Mouse (Mus musculus) frontal cortex, postnatal 14 days (tissue): ENCODE data around the gene C3.

ENCODE experiments used
- DNase-seq, 2 experiments: peaks; one replicate each; pipeline ENCODE4 v3.0.0; 2022; ENCODE audit warnings: low spot score in 2 of 2

Gene C3

GRCm38 (mm10) chr17:57249186-57250181 lies 21.5 kb upstream of the C3 start, which contains the start of gene Trip10:
TSS of gene Trip10 (plus strand) at chr17:57249455.
- DNase-seq: peak; percentile 78 to 86

- no peak for DNase-seq
Measured at GRCm38 (mm10) chr17:57248771-57249170, 20.8 kb upstream of the C3 start.

GRCm38 (mm10) chr17:57248201-57248699 lies 20.3 kb upstream of the C3 start, which contains the start of gene Gpr108:
TSS of gene Gpr108 (minus strand) at chr17:57248446.
- DNase-seq: peak; percentile 82 to 84

- peak; percentile 89 to 98 for DNase-seq
Measured at GRCm38 (mm10) chr17:57247393-57248200, 19.7 kb upstream of the C3 start.

- no peak for DNase-seq
Measured at GRCm38 (mm10) chr17:57246663-57247392, 18.9 kb upstream of the C3 start.

GRCm38 (mm10) chr17:57245311-57245929 lies 17.5 kb upstream of the C3 start:
- no peak for DNase-seq

- no peak for DNase-seq
Measured at GRCm38 (mm10) chr17:57243650-57244370, 15.9 kb upstream of the C3 start.

- DNase-seq: no peak
Measured at GRCm38 (mm10) chr17:57237181-57237580, 9.2 kb upstream of the C3 start.

GRCm38 (mm10) chr17:57235803-57236202 lies 7.9 kb upstream of the C3 start:
- DNase-seq: no peak

- no peak for DNase-seq
Measured at GRCm38 (mm10) chr17:57234254-57234928, 6.5 kb upstream of the C3 start.

- DNase-seq: no peak
Measured at GRCm38 (mm10) chr17:57233038-57233437, 5.1 kb upstream of the C3 start.

- no peak for DNase-seq
Measured at GRCm38 (mm10) chr17:57232200-57232599, 4.3 kb upstream of the C3 start.

- no peak for DNase-seq
Measured at GRCm38 (mm10) chr17:57231321-57231771, 3.4 kb upstream of the C3 start.

GRCm38 (mm10) chr17:57230728-57231125 lies 2.8 kb upstream of the C3 start:
- DNase-seq: no peak

GRCm38 (mm10) chr17:57229851-57230727 lies 2.2 kb upstream of the C3 start:
- no peak for DNase-seq

GRCm38 (mm10) chr17:57228873-57229272 lies 937 bp upstream of the C3 start:
- no peak for DNase-seq

- DNase-seq: no peak
Measured at GRCm38 (mm10) chr17:57227468-57227867, 468 bp downstream of the C3 start.

GRCm38 (mm10) chr17:57223313-57223712 lies 4.6 kb downstream of the C3 start:
- no peak for DNase-seq

GRCm38 (mm10) chr17:57221911-57222310 lies 6.0 kb downstream of the C3 start:
- no peak for DNase-seq
